Mouse (Mus musculus) lung, postnatal 0 days (tissue): ENCODE data around the gene Cntn4.
A peak's percentile ranks its signal among the peaks of the same experiment; 100 is the strongest.

Experiments
- CTCF ChIP-seq: IDR thresholded peaks from 2 replicates; pipeline ENCODE4 v1.5.1; 2016; ENCODE audit warnings: antibody characterized with exemption, mild to moderate bottlenecking
- EP300 ChIP-seq: IDR thresholded peaks from 2 replicates; pipeline ENCODE4 v1.6.1; 2016; ENCODE audit warnings: antibody characterized with exemption, mild to moderate bottlenecking, control low read depth

GRCm38 (mm10) chr6:106329636-106330035 is 652.2 kb downstream of the Cntn4 start:
- TF ChIP-seq CTCF = peak; percentile 13; the same call in 1 of the 2 replicates
- no peak for TF ChIP-seq EP300
